Mouse (Mus musculus) hindbrain, embryonic 14.5 days (tissue): ENCODE results near the gene Rftn1. TPM values are rescaled to one million over a fixed set of nuclear protein-coding genes. Genes with fewer than 3 reads are reported as not detected.

ENCODE experiments used
- ATAC-seq: fragments of 200-750 bp; cut with Nextera tagmentation; 2 replicates; pipeline ENCODE4 v1.8.0; 2017; ENCODE audit warnings: moderate number of reproducible peaks, mild to moderate bottlenecking, moderate TSS enrichment, moderate library complexity; ENCODE audit not compliant: low FRiP score
- DNase-seq: peaks from one replicate; pipeline ENCODE4 v3.0.0-alpha.2; 2015; ENCODE audit warnings: low spot score
- H3K27ac ChIP-seq: fragments of 300-500 bp; sonication (generic); 2 replicates; pipeline ENCODE4 v1.5.1; 2014; ENCODE audit warnings: mild to moderate bottlenecking, moderate library complexity
- H3K27me3 ChIP-seq: fragments of 300-500 bp; sonication (generic); 2 replicates; pipeline ENCODE4 v1.6.1; 2014; ENCODE audit warnings: mild to moderate bottlenecking, low read length, mixed read lengths; ENCODE audit not compliant: control insufficient read depth, insufficient read depth
- H3K36me3 ChIP-seq: fragments of 300-500 bp; sonication (generic); replicated peaks from 2 replicates; pipeline ENCODE4 v1.6.1; 2014; ENCODE audit not compliant: control insufficient read depth, insufficient read depth
- H3K4me1 ChIP-seq: fragments of 300-500 bp; sonication (generic); replicated peaks from 2 replicates; pipeline ENCODE4 v1.6.1; 2014; ENCODE audit warnings: antibody characterized with exemption, low read length, mixed read lengths; ENCODE audit not compliant: control insufficient read depth, insufficient read depth
- H3K4me2 ChIP-seq: fragments of 300-500 bp; sonication (generic); replicated peaks from 2 replicates; pipeline ENCODE4 v1.6.1; 2014; ENCODE audit warnings: mild to moderate bottlenecking, moderate library complexity
- H3K4me3 ChIP-seq: fragments of 300-500 bp; sonication (generic); replicated peaks from 2 replicates; pipeline ENCODE4 v1.5.1; 2014; ENCODE audit warnings: mild to moderate bottlenecking, low read length
- H3K9ac ChIP-seq: fragments of 300-500 bp; sonication (generic); 2 replicates; pipeline ENCODE4 v1.6.1; 2014
- H3K9me3 ChIP-seq: fragments of 300-500 bp; sonication (generic); 2 replicates; pipeline ENCODE4 v1.6.1; 2016; ENCODE audit warnings: low read length; ENCODE audit not compliant: control insufficient read depth
- WGBS: fragments of 180-500 bp; shearing (Covaris S2); extraction: QIAGEN DNeasy Blood & Tissue Kit; methylation state at CpG from one replicate; pipeline ENCODE4 v1.1.7; 2014; 5-methylcytosine and 5-hydroxymethylcytosine counted together
- polyA plus RNA-seq: library from polyadenylated mRNA; unstranded; fragments of >200 nt; fragmentation: Nextera tagmentation; extraction: Ambion mirVana; gene quantifications from 2 replicates; pipeline ENCODE4 v1.2.1, GENCODE M21; 2014

The Rftn1 gene
- polyA plus RNA-seq, 1 experiment from 2014 or later = 21.0 TPM

- no peak for DNase-seq
- Histone ChIP-seq H3K4me3 (no peak overlapping the region), H3K27me3 (no peaks in the 10 kb centered on the region), H3K9me3 (no peaks in the 10 kb centered on the region), H3K4me1 (peaks cover 19% of the 10 kb centered on the region), H3K27ac (no peak overlapping the region), H3K4me2 (no peak overlapping the region), H3K9ac (no peak overlapping the region), H3K36me3 (no peaks in the 10 kb centered on the region)
- ATAC-seq = no peak
- WGBS = 81% methylated on average over 3 of the region's 3 CpGs
These were observed 188.3 kb downstream of the Rftn1 start for GRCm38 (mm10) chr17:50002171-50002570.

GRCm38 (mm10) chr17:50001754-50002153, 188.7 kb downstream of the Rftn1 start:
- Histone ChIP-seq H3K4me1 (peaks cover 14% of the 10 kb centered on the region), H3K9me3 (no peaks in the 10 kb centered on the region), H3K4me3 (no peak overlapping the region), H3K9ac (no peak overlapping the region), H3K27me3 (no peaks in the 10 kb centered on the region), H3K36me3 (no peaks in the 10 kb centered on the region), H3K27ac (no peak overlapping the region), H3K4me2 (no peak overlapping the region)
- DNase-seq (no peak), ATAC-seq (no peak)

- H3K4me3 ChIP-seq = no peak overlapping the region
- ATAC-seq = no peak
- H3K4me2 ChIP-seq = no peak overlapping the region
- no peaks in the 10 kb centered on the region for H3K27me3 ChIP-seq
- no peaks in the 10 kb centered on the region for H3K36me3 ChIP-seq
- H3K4me1 ChIP-seq = peaks cover 7% of the 10 kb centered on the region; the same call in 1 of the 2 replicates
- 91% methylated on average over 3 of the region's 3 CpGs for WGBS
- no peaks in the 10 kb centered on the region for H3K9me3 ChIP-seq
- H3K27ac ChIP-seq = no peak overlapping the region
- no peak overlapping the region for H3K9ac ChIP-seq
- no peak for DNase-seq
These were observed 189.9 kb downstream of the Rftn1 start for GRCm38 (mm10) chr17:50000580-50000979.

GRCm38 (mm10) chr17:49996626-49997152, 193.8 kb downstream of the Rftn1 start:
- no peak overlapping the region for H3K4me2 ChIP-seq
- DNase-seq (no peak), ATAC-seq (no peak)
- WGBS = 75% methylated on average over 5 of the region's 5 CpGs
- no peaks in the 10 kb centered on the region for H3K9me3 ChIP-seq
- no peaks in the 10 kb centered on the region for H3K4me1 ChIP-seq
- H3K27me3 ChIP-seq = no peaks in the 10 kb centered on the region
- H3K36me3 ChIP-seq = no peaks in the 10 kb centered on the region
- H3K4me3 ChIP-seq = no peak overlapping the region
- no peak overlapping the region for H3K27ac ChIP-seq
- no peak overlapping the region for H3K9ac ChIP-seq

- Histone ChIP-seq H3K27me3 (no peaks in the 10 kb centered on the region), H3K4me3 (no peak overlapping the region), H3K9me3 (no peaks in the 10 kb centered on the region), H3K27ac (no peak overlapping the region), H3K9ac (no peak overlapping the region), H3K4me2 (no peak overlapping the region), H3K36me3 (no peaks in the 10 kb centered on the region), H3K4me1 (no peaks in the 10 kb centered on the region)
- DNase-seq = no peak
- WGBS = 90% methylated on average over 6 of the region's 6 CpGs
- ATAC-seq = no peak
These were observed 194.4 kb downstream of the Rftn1 start for GRCm38 (mm10) chr17:49996097-49996496.

GRCm38 (mm10) chr17:49995226-49995625, 195.2 kb downstream of the Rftn1 start:
- Histone ChIP-seq H3K27me3 (no peaks in the 10 kb centered on the region), H3K4me3 (no peak overlapping the region), H3K4me1 (no peaks in the 10 kb centered on the region), H3K9ac (no peak overlapping the region), H3K9me3 (no peaks in the 10 kb centered on the region), H3K4me2 (no peak overlapping the region), H3K36me3 (no peaks in the 10 kb centered on the region), H3K27ac (no peak overlapping the region)
- no peak for ATAC-seq
- DNase-seq = no peak
- WGBS = 95% methylated on average over 3 of the region's 3 CpGs

GRCm38 (mm10) chr17:49993631-49994030, 196.8 kb downstream of the Rftn1 start:
- ATAC-seq (no peak), DNase-seq (no peak)
- Histone ChIP-seq H3K27ac (no peak overlapping the region), H3K4me3 (no peak overlapping the region), H3K9me3 (no peaks in the 10 kb centered on the region), H3K9ac (no peak overlapping the region), H3K4me2 (no peak overlapping the region), H3K36me3 (no peaks in the 10 kb centered on the region), H3K4me1 (no peaks in the 10 kb centered on the region), H3K27me3 (no peaks in the 10 kb centered on the region)
- WGBS = 56% methylated on average over 3 of the region's 3 CpGs

- WGBS = 80% methylated on average over 11 of the region's 11 CpGs
These were observed 197.6 kb downstream of the Rftn1 start for GRCm38 (mm10) chr17:49992625-49993603.

GRCm38 (mm10) chr17:49989583-49989982, 200.9 kb downstream of the Rftn1 start:
- Histone ChIP-seq H3K4me2 (no peak overlapping the region), H3K9ac (no peak overlapping the region), H3K9me3 (no peaks in the 10 kb centered on the region), H3K4me1 (no peaks in the 10 kb centered on the region), H3K4me3 (no peak overlapping the region), H3K27ac (no peak overlapping the region), H3K27me3 (no peaks in the 10 kb centered on the region), H3K36me3 (no peaks in the 10 kb centered on the region)
- ATAC-seq (no peak), DNase-seq (no peak)
- 53% methylated on average over 8 of the region's 8 CpGs for WGBS

More at GRCm38 (mm10) chr17:49992625-49993603, 197.6 kb downstream of the Rftn1 start:
- no peak overlapping the region for H3K4me2 ChIP-seq
- DNase-seq (no peak), ATAC-seq (no peak)
- no peak overlapping the region for H3K9ac ChIP-seq
- no peaks in the 10 kb centered on the region for H3K9me3 ChIP-seq
- no peak overlapping the region for H3K27ac ChIP-seq
- H3K4me3 ChIP-seq = no peak overlapping the region
- no peaks in the 10 kb centered on the region for H3K27me3 ChIP-seq
- no peaks in the 10 kb centered on the region for H3K36me3 ChIP-seq
- H3K4me1 ChIP-seq = no peaks in the 10 kb centered on the region
